Mouse (Mus musculus): ENCODE data around the gene Stat3. TPM values are rescaled to one million over a fixed set of nuclear protein-coding genes. Genes with fewer than 3 reads are reported as not detected.

Stat3 gene
- 10 to 100 TPM; 71.5 to 75.1 TPM for total RNA-seq (2021)
- long read RNA-seq, experiment 1, full-length matches to known transcripts, result 90 of 125 reads
- long read RNA-seq, experiment 1, partial matches to known transcripts, result 13 of 125 reads
- long read RNA-seq, experiment 1, other reads (novel, unspliced or antisense), result 22 of 125 reads
- long read RNA-seq, experiment 2, full-length matches to known transcripts, result 125 of 163 reads
- long read RNA-seq, experiment 2, partial matches to known transcripts, result 13 of 163 reads
- long read RNA-seq, experiment 2, other reads (novel, unspliced or antisense), result 25 of 163 reads

GRCm38 (mm10) chr11:100939512-100940151 lies at the start of gene Stat3:
Gene Stat3 (minus strand): TSS chr11:100939540.
- DNase-seq (ENCODE audit: low spot score in 2 of 2), result peak; percentile 98 to 100

- no peak for DNase-seq (ENCODE audit: low spot score in 2 of 2)
These were observed 49.3 kb upstream of the Stat3 start for GRCm38 (mm10) chr11:100988674-100989073.

GRCm38 (mm10) chr11:100985607-100986006 lies 46.3 kb upstream of the Stat3 start:
- no peak for DNase-seq (ENCODE audit: low spot score in 2 of 2)

- DNase-seq (ENCODE audit: low spot score in 2 of 2), result no peak
These were observed 44.4 kb upstream of the Stat3 start for GRCm38 (mm10) chr11:100983778-100984131.

- DNase-seq (ENCODE audit: low spot score in 2 of 2), result peak; percentile 73 to 86
These were observed 43.9 kb upstream of the Stat3 start for GRCm38 (mm10) chr11:100983125-100983777.

GRCm38 (mm10) chr11:100982087-100982486 lies 42.7 kb upstream of the Stat3 start:
- no peak for DNase-seq (ENCODE audit: low spot score in 2 of 2)

GRCm38 (mm10) chr11:100981236-100981635 lies 41.9 kb upstream of the Stat3 start:
- DNase-seq (ENCODE audit: low spot score in 2 of 2), result no peak

- no peak for DNase-seq (ENCODE audit: low spot score in 2 of 2)
These were observed 41.1 kb upstream of the Stat3 start for GRCm38 (mm10) chr11:100980438-100980837.

- DNase-seq (ENCODE audit: low spot score in 2 of 2), result peak in 1 of 2 experiments; percentile 57
These were observed 40.5 kb upstream of the Stat3 start for GRCm38 (mm10) chr11:100979887-100980286.

GRCm38 (mm10) chr11:100975241-100975640 lies 35.9 kb upstream of the Stat3 start:
- DNase-seq (ENCODE audit: low spot score in 2 of 2), result no peak

GRCm38 (mm10) chr11:100974381-100974970 lies 35.1 kb upstream of the Stat3 start:
- DNase-seq (ENCODE audit: low spot score in 2 of 2), result peak in 1 of 2 experiments; percentile 58

GRCm38 (mm10) chr11:100973245-100973644 lies 33.9 kb upstream of the Stat3 start:
- DNase-seq (ENCODE audit: low spot score in 2 of 2), result no peak

GRCm38 (mm10) chr11:100971455-100971854 lies 32.1 kb upstream of the Stat3 start:
- DNase-seq (ENCODE audit: low spot score in 2 of 2), result no peak

GRCm38 (mm10) chr11:100970557-100970937 lies 31.2 kb upstream of the Stat3 start, which contains the start of gene Cavin1:
Gene Cavin1 (minus strand): TSS chr11:100970887.
- DNase-seq (ENCODE audit: low spot score in 2 of 2), result peak; percentile 99

- DNase-seq (ENCODE audit: low spot score in 2 of 2), result peak; percentile 52 to 70
These were observed 30.6 kb upstream of the Stat3 start for GRCm38 (mm10) chr11:100969744-100970556.

GRCm38 (mm10) chr11:100969189-100969743 lies 29.9 kb upstream of the Stat3 start:
- peak in 1 of 2 experiments; percentile 45 for DNase-seq (ENCODE audit: low spot score in 2 of 2)

- no peak for DNase-seq (ENCODE audit: low spot score in 2 of 2)
These were observed 29.2 kb upstream of the Stat3 start for GRCm38 (mm10) chr11:100968501-100968900.

GRCm38 (mm10) chr11:100967881-100968420 lies 28.6 kb upstream of the Stat3 start:
- DNase-seq (ENCODE audit: low spot score in 2 of 2), result no peak

- no peak for DNase-seq (ENCODE audit: low spot score in 2 of 2)
These were observed 28.0 kb upstream of the Stat3 start for GRCm38 (mm10) chr11:100967376-100967775.

GRCm38 (mm10) chr11:100965760-100966159 lies 26.4 kb upstream of the Stat3 start:
- DNase-seq (ENCODE audit: low spot score in 2 of 2), result no peak

Measured in gastrocnemius, postnatal 4 days (tissue).